Mouse (Mus musculus) urinary bladder, postnatal 25 days (tissue): ENCODE data around the gene Tbl2.

Experiments
- DNase-seq: peaks from one replicate; pipeline ENCODE4 v3.0.0; 2022; ENCODE audit warnings: low spot score

Gene Tbl2

DNA sequence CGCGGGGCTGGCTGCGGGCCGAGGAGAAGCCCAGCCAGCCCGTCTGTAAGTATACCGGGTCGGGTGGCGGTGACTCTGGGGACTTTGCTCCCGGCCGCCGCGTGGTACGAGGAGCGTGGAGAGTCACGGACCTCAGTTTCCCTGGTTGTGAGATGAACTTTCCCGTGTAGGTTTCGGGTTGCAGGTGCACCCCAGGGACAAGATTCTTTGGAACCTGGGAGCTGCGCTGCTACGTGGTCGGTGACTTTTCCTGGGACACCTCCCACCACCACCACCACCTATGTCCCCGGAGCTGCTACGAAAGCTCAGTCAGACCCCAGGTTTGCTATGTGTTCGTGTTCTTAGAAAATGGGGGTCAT lies 342 bp downstream of the Tbl2 start:
- DNase-seq, result no peak

DNA sequence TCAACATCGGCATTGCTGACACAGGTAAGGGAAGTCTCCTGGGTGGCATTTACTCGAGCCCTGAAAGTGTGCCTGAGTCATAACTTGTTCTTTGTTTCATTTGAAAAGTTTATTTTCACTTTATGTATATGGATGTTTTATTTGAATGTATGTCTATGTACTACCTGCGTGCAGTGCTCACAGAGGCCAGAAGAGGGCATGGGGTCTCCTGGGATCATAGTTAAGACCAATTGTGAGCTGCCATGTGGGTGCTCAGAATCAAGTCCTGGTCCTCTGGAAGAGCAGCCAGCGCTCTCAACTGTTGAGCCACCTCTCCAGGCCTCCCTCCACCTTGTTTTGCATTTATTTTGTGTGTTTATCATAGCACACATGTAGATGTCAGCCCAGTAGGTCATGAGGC lies 7.0 kb downstream of the Tbl2 start:
- no peak for DNase-seq

DNA sequence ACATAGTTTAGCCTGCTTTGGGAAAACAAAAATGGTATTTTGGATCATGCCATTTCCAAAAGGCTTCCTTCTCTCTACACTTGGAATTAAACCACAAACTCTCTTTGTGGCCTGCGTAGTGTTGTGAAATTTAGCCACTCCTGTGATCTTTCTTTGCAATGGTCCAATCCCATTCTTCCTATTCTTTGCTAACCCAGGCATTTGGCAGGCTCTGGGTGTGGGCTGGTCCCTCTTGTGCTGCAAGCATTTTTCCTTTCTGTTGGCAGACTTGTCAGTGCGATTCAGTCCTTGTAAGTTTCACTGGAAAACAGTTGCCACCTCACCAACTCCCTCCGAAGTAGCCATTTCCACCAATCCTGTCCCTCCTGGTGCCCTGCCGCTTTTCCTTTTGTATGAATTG lies 11.8 kb downstream of the Tbl2 start:
- no peak for DNase-seq

DNA sequence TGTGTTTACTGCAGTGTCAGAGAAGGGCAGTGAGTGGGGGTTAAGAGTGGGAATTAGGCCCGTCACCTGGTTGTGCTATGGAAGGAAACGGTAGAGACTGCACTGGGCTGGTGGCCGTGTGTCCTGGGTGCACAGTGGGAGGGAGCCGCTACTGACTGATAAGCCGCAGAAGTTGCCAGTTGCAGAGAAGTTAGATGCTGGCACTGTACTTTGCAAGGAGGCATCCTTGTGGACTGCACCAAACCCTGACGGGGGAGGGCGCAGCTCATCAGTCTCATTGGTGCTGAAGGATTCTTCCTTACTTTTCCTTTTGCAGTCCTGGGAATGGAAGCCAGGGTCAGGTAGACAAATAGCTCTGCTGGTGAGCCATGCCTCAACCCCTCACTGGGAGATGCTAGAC lies 12.2 kb downstream of the Tbl2 start:
- no peak for DNase-seq

DNA sequence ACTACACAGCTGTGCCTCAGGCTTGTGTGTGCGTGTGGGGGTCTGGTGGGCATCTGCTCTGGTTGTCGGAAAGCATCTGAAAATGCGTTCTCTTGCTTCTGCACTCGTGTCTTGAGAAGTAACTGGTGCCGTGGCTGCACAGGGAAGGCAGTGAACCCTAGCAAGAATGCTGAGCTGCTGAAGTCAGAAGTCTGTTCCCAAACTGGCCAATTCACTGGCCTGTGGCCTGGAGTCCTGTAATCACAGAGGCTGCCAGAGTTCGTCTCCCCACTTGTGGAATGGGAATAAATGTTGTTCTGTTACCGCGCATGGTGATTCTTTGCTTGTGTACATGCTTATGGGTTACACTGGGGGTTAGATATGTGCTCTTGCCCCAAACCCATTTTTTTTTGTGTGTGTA lies 12.9 kb downstream of the Tbl2 start:
- no peak for DNase-seq

DNA sequence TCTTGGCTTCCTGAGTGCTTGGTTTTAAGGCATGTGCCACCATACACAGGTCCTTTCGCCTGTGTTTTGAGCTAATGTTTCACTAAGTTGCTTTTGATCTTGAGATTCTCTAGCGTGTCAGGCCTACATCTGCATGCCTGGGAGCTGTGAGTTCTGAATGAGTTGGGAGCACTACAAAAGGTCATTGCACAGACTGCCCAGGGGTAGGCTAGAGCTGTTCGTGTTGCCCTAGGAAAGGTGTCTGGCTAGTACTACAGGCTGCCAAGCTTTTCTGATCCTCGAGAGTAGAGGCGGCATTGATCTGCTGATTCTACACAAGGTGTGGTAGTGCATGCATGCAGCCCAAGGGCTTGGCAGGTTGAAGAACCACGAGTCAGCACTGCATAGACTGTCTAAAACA lies 13.4 kb downstream of the Tbl2 start:
- no peak for DNase-seq

DNA sequence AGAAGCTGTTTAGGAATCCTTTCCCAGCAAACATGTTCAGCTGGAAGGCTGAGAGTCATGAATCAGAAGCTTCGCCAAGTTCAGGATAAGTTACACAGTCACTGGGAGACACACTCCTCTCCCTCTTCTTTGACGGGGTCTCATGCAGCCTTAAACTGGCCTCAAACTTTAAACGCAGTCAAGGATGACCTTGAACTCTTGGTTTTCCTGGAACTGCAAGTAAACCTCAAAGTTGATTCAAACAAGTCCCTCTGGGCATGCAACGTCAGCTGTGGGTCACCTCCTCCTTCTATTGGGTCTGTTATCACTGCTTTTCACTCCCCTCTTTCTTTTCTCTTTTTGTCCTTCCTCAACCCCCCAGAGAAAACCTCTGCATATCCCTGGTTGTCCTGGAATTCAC lies 17.5 kb downstream of the Tbl2 start:
- DNase-seq, result no peak

DNA sequence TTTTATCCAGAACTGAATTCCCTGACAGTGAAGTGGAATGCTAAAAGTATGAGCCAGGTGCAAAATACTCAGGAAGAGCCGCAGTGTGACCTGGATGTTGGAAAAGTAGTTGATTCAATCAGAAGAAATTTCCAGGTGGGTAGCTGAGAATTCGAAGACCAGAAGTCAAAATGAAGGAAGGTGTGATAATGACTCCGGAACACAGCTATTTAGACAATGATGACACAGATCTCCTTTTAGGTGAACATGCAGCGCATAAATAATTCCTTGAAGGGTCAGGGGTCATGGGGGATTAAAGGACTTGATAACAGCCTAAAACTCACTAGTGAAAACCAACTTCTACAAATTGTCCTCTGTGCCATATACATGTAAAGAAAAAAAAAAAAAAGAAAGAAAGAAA lies 18.0 kb downstream of the Tbl2 start:
- DNase-seq, result no peak

DNA sequence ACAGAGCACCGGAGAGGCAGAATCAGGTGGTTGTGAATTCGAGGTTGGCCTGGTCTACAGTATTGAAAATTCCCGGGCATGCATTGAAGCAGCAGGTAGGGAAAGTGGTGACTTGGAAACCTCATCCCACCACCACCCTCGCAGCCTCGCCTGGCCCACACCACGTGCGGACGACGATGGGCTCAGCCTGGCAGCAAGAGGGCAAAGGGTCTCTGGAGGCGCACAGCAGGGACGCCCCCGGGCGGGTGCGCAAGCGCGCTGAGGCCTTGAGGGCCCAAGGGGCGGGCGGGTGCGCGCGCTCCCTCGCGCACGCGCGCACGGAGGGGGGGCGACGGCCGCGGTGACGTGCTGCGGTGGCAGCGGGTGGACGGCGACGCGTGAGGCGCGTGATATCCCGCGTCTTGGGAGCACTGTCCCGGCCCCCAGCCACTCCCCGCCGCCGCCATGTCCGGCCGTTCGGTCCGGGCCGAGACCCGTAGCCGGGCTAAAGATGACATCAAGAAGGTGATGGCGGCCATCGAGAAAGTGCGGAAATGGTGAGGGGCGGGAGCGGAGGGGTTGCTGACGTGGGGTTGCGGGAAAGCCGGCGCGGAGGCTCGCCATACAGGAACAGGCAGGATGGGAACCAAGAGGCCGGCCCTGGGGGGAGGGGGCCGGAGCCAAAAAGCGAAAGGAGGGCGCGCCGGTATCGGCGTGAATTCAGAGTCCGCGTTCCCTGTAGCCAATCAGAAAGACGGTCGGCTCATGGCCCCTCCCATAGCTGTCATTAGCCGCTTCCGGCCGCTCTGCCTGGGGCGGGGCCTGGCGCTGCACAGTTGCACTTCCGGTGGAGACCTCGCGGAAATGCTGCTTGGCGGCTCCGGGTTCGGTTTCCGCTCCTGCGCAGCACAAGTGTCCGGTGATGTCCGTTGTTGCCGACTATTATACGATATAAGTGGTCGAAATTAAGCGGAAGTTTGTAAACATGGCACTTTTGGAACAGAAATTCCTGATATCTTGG lies 18.9 kb downstream of the Tbl2 start, which contains the start of gene Bcl7b:
Gene Bcl7b, plus strand, starts transcription at position 221 of the 1,000 bp plus-strand sequence.
- peak; percentile 90 for DNase-seq

DNA sequence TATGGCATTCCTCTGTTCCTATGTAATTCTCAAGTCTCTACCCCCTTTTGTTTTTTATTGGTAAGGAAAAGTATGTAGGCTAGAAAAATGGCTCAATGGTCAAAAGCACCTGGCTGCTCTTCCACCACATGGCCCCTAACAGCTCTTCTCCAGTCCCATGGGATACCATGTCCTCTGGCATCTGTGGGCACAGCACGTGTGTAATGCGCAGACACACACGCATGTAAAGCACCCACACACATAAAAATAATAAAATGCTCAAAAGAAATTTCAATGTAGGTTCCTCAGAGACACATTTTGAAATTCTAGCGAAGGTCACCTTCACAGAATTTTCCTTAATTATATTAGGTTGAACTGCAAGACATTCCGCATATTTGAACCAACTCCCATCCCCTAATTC lies 20.0 kb downstream of the Tbl2 start:
- no peak for DNase-seq

DNA sequence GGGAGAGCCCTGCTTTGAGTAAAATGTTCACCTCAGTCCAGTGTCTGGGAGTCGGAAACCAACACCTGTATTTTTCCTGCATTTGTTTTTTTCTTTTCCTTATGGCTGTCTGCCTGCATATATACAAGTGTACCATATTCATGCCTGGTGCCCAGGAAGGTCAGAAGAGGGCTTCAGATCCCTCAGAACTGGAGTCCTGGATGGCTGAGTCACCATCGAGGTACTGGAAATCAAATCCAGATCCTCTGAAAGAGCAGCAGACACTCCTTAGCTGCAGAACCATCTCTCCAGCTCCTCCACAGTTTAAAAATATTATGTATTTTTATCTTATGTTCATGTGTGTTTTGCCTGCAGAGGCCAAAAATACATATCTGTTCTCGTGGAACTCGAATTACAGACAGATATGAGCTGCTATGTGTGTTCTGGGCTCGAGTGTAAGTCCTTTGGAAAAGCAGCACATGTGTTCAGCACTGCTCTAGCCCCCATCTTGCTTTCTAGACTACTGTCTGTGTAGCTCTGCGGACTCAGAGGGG lies 22.3 kb downstream of the Tbl2 start:
- DNase-seq, result no peak

DNA sequence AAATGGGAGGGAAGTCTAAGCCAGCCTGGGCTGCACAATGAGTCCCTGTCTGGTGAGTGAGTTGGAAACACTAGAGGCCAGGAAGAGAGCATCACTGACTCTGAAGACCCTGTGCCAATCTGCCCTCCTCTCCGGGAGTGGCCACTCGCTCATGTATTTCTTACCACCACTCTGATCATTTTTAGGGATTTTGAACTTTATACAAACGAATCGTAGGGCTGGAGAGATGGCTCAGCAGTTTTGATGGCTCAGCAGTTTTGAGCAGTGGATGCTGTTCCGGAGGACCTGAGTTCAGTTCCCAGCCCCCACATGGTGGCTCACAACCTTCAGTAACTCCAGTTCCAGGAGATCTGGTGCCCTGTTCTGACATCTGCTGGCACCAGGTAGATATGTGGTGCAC lies 23.5 kb downstream of the Tbl2 start:
- DNase-seq, result no peak

DNA sequence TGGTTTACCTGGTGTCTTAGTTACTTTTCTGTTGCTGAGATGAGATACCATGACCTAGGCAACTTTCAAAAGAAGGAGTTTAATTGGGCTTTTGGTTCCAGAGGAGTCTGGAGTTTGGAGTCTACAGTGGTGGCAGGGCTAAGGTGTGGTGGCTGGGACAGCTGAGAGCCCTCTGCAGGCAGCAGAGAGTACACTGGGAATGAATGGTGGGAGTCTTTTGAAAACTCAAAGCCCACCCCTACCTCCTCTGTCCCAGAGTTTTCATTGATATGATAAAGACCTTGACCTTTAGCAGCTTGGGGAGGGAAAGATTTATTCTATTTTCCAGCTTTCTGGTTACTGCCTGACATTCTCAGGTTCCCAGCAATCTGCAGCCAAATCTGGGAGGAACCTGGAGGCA lies 25.6 kb downstream of the Tbl2 start:
- no peak for DNase-seq

DNA sequence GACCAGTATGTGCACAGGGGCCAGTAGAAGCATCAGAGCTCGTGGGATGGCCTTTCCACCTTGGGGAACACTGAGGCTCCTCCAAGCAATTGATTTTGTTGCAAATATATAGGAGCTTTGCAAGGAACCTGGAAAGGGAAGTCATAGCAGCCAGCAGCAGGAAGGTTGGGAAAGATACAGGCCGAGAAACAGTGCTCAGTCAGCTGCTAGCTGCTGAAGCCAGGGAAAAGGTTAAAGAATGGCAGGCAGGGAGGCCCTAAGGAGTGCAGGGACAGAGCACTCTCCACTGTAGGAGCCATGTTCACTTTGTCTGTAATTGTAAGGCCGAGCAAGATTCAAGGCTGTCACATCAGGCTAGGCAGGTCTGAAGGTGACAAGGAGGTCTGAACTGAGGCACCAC lies 29.1 kb downstream of the Tbl2 start:
- DNase-seq, result no peak

DNA sequence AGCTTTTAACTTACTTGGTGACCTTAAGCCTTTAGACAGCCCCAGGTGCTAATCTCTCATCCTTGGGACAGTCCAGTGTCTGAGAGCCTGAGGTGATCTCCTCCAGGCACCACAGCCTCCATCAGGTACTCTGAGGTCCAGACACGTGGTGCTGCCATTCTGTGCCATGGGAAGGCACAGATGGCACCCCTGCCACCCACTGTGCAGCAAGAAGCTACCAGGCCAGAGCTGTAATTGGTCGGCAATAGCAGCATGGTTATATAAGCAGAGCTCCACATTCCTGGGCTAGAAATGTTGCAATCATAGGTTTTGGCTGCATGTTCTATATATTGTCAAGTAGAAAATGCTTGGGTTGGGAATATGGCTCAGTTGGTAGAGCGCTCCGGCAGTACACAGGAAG lies 29.5 kb downstream of the Tbl2 start:
- DNase-seq, result no peak

DNA sequence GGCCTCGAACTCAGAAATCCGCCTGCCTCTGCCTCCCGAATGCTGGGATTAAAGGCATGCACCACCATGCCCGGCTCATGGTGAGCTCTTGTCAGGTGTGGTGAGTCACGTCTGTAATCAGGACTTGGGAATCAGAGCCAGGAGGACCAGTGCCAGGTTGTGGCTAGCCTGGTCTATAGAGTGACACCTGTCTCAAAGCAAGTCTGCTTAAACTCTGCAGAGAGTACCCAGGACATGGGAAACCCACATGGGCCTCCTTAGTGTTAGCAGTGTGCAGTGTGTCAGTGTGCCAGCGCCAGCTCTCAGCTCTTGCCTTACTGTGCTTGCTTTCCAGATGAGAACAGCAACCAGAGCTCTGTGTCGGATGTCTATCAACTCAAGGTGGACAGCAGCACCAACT lies 30.2 kb downstream of the Tbl2 start:
- no peak for DNase-seq

DNA sequence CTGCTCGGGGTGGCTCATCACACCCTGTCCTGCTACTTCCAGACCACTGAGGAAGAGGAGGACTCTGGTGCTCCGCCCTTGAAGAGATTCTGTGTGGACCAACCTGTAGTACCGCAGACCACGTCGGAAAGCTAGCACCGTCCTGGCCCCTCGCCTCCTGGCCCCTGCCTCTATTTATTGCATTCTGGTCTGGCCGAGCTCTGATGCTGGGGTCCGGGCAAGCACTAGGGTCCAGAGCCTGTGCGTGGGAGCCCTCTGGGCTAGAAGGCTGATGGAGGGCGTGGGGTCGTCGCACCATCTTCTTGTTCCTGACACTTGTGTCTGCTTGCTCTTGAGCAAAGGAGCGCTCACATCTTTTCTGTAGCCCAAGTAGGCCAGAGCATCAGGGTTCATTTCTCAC lies 31.3 kb downstream of the Tbl2 start:
- DNase-seq, result no peak

DNA sequence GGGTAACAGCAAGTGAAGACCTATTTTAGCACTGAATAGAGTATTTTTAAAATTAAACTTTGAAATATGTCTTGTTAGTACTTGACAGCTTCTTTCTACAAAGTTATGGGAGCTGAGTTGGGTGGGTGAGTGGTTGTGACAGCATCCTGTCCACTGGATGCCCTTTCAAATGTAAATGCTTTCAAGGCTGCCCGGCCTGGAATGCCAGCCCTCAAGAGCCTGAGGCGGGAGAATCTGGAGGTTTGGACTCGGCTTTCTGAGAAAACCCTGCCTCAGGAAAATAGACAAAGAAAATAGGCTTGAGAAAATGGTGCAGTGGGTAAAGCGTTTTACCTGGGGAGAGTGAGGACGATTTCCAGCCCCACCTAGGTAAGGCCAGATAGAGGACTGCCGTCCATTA lies 32.3 kb downstream of the Tbl2 start:
- DNase-seq, result no peak

DNA sequence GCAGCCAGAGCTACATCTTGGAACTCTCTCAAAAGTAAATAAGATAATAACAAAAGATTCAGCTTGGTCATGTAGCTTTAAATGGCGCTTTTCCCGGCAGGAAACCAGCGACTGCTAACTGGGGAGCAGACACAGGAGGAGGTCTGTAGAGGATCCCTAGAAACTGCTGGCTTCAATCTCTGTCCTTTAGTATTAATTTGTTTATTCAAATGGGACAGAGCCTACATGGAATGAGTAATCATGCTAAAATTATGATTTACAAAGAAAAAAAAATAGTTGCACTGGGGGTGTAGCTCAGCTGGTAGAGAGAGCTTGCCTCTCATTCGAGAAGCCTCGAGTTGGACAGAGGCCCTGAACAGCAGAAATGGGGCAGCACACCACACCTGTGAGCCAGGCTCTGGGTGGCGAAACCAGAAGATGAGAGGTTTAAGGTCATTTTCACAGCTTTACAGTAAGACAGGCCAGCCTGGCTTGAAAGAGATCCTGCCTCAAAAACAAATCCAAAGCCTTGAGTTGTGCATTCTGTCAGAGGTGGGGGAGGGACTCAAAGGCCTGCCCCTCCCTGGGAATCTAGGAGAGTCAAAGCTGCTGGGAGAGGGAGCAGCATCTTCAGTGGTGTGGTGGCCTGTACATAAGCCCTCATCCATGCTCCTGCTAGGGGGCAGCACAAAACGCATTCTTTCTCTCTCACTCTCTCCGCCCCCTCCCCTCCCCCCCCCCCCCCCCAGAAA lies 33.8 kb downstream of the Tbl2 start:
- DNase-seq, result no peak

DNA sequence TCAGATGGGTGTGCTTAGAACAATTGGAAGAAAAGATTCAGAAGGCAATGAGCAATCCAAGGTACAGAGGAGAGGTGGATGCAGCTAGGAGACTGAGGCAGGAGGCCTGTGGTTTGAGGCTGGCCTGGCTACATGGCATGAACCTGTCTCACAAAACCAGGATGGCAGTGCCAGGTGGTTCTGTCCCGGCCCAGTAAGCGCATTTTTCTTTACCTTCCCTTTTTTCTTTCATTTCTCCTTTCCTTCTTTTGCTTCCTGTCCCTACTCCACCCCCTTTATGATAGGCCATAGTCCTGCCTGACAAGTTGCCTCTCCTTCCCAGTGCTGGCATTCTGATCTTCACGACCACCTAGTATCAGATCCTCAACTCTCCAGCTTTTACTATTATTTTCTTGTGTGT lies 35.6 kb downstream of the Tbl2 start:
- no peak for DNase-seq

DNA sequence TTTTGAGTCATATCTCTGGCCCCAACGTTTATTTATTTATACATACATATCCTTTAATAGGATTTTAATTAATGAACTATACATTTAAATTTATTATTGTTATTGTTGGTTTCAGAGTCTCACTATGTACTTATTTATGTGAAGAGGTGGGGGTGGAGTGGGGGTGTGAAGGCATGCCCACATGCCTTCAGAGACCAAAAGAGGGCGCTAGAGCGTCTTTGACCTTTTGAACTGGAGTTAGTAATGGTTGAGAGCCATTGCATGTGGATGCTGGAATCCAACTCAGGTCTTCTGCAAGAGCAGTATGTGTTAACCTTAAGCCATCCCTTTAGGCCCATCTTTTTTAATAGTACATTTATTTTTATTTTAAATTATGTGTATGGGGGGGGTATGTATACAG lies 36.1 kb downstream of the Tbl2 start:
- no peak for DNase-seq

DNA sequence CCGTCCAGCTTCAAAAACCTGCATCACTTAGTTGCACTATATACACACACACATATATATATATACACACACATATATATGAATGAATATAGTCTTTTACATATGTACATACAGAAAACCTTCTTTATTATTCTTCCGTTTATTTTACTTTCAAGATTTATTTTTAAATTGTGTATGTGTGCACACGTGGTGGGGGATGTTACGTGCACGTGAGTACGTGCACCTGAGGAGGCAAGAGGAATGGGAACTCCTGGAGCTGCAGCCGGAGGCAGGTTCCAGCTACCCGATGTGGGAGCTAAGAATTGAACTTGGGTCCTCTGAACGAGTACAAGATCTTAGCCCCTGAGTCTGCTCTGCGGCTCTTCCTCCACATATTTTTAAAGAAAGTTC lies 36.8 kb downstream of the Tbl2 start:
- DNase-seq, result no peak
